Mouse (Mus musculus): ENCODE data around the gene Casp6. TPM values are rescaled to one million over a fixed set of nuclear protein-coding genes. Genes with fewer than 3 reads are reported as not detected.

The Casp6 gene
- total and polyA plus RNA-seq, 2 experiments: 27.4 to 44.5 TPM

GRCm38 (mm10) chr3:129939058-129939457, 37.8 kb downstream of the Casp6 start:
- Histone ChIP-seq H3K4me1 (ENCODE audit: control insufficient read depth, insufficient read depth, low read length) (no peaks in the 10 kb centered on the region), H3K79me2 (ENCODE audit: control insufficient read depth, insufficient read depth, low read length) (no peaks in the 10 kb centered on the region), H3K36me3 (ENCODE audit: control insufficient read depth, insufficient read depth, low read length) (no peaks in the 10 kb centered on the region), H3K27ac (replicated peaks; ENCODE audit: insufficient read depth, low read depth, low read length) (no peak overlapping the region), H3K4me3 (ENCODE audit: insufficient read depth, low read depth, low read length) (no peak overlapping the region), H3K9ac (ENCODE audit: low read depth, low read length) (no peak overlapping the region), H3K27me3 (ENCODE audit: control insufficient read depth, insufficient read depth, low read length) (no peaks in the 10 kb centered on the region)
- WGBS: 78% methylated on average over 7 of the region's 7 CpGs
- TF ChIP-seq CTCF (IDR thresholded peaks at IDR 0.05; ENCODE audit: low read depth, low read length): no peak
- TF ChIP-seq POLR2A (IDR thresholded peaks at IDR 0.05; ENCODE audit: extremely low read depth, insufficient read depth, low read length): no peak
- no peak for DNase-seq (ENCODE audit: extremely low read depth, low read depth, low spot score)

DNA sequence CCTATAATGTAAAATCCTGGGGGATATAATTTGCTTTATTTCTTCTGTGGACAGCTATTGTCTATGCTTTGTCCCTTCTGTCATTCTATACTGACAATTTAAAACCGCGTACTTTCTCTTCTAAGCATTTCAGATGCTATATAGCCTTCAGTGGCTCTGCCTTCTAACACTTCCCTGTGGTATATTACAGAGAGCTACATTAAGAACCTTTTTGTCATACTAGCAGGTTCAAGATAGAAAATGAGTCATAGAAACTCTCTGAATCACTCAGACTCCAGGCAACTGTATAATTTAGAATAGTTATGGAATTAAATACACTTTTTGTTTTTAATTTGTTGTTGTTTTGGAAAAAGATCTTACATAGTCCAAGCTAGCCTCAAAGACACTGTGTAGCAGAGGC, 39.6 kb downstream of the Casp6 start:
- Histone ChIP-seq H3K27me3 (ENCODE audit: control insufficient read depth, insufficient read depth, low read length) (no peaks in the 10 kb centered on the region), H3K4me3 (ENCODE audit: insufficient read depth, low read depth, low read length) (no peak overlapping the region), H3K79me2 (ENCODE audit: control insufficient read depth, insufficient read depth, low read length) (no peaks in the 10 kb centered on the region), H3K4me1 (ENCODE audit: control insufficient read depth, insufficient read depth, low read length) (no peaks in the 10 kb centered on the region), H3K27ac (replicated peaks; ENCODE audit: insufficient read depth, low read depth, low read length) (no peak overlapping the region), H3K9ac (ENCODE audit: low read depth, low read length) (no peak overlapping the region), H3K36me3 (ENCODE audit: control insufficient read depth, insufficient read depth, low read length) (no peaks in the 10 kb centered on the region)
- DNase-seq (ENCODE audit: extremely low read depth, low read depth, low spot score): no peak
- 93% methylated on average over 2 of the region's 2 CpGs for WGBS
- TF ChIP-seq POLR2A (IDR thresholded peaks at IDR 0.05; ENCODE audit: extremely low read depth, insufficient read depth, low read length) (no peak), CTCF (IDR thresholded peaks at IDR 0.05; ENCODE audit: low read depth, low read length) (no peak)

GRCm38 (mm10) chr3:129941291-129941690, 40.1 kb downstream of the Casp6 start:
- no peak for DNase-seq (ENCODE audit: extremely low read depth, low read depth, low spot score)
- TF ChIP-seq POLR2A (IDR thresholded peaks at IDR 0.05; ENCODE audit: extremely low read depth, insufficient read depth, low read length) (no peak), CTCF (IDR thresholded peaks at IDR 0.05; ENCODE audit: low read depth, low read length) (no peak)
- Histone ChIP-seq H3K79me2 (ENCODE audit: control insufficient read depth, insufficient read depth, low read length) (no peaks in the 10 kb centered on the region), H3K9ac (ENCODE audit: low read depth, low read length) (no peak overlapping the region), H3K4me1 (ENCODE audit: control insufficient read depth, insufficient read depth, low read length) (no peaks in the 10 kb centered on the region), H3K27me3 (ENCODE audit: control insufficient read depth, insufficient read depth, low read length) (no peaks in the 10 kb centered on the region), H3K36me3 (ENCODE audit: control insufficient read depth, insufficient read depth, low read length) (no peaks in the 10 kb centered on the region), H3K4me3 (ENCODE audit: insufficient read depth, low read depth, low read length) (no peak overlapping the region), H3K27ac (replicated peaks; ENCODE audit: insufficient read depth, low read depth, low read length) (no peak overlapping the region)
- 98% methylated on average over 1 of the region's 1 CpGs for WGBS

- Histone ChIP-seq H3K79me2 (ENCODE audit: control insufficient read depth, insufficient read depth, low read length) (no peaks in the 10 kb centered on the region), H3K27me3 (ENCODE audit: control insufficient read depth, insufficient read depth, low read length) (no peaks in the 10 kb centered on the region), H3K27ac (replicated peaks; ENCODE audit: insufficient read depth, low read depth, low read length) (no peak overlapping the region), H3K9ac (ENCODE audit: low read depth, low read length) (no peak overlapping the region), H3K4me3 (ENCODE audit: insufficient read depth, low read depth, low read length) (no peak overlapping the region), H3K4me1 (ENCODE audit: control insufficient read depth, insufficient read depth, low read length) (no peaks in the 10 kb centered on the region), H3K36me3 (ENCODE audit: control insufficient read depth, insufficient read depth, low read length) (no peaks in the 10 kb centered on the region)
- TF ChIP-seq POLR2A (IDR thresholded peaks at IDR 0.05; ENCODE audit: extremely low read depth, insufficient read depth, low read length) (no peak), CTCF (IDR thresholded peaks at IDR 0.05; ENCODE audit: low read depth, low read length) (no peak)
- 58% methylated on average over 4 of the region's 4 CpGs for WGBS
- DNase-seq (ENCODE audit: extremely low read depth, low read depth, low spot score): no peak
Observed at GRCm38 (mm10) chr3:129943813-129944212, 42.6 kb downstream of the Casp6 start.

- no peaks in the 10 kb centered on the region for H3K4me1 ChIP-seq (ENCODE audit: control insufficient read depth, insufficient read depth, low read length)
Observed at GRCm38 (mm10) chr3:129946217-129946914, 45.1 kb downstream of the Casp6 start.

GRCm38 (mm10) chr3:129948359-129948758, 47.1 kb downstream of the Casp6 start:
- DNase-seq (ENCODE audit: extremely low read depth, low read depth, low spot score): no peak
- no peak overlapping the region for H3K4me3 ChIP-seq (ENCODE audit: insufficient read depth, low read depth, low read length)
- no peaks in the 10 kb centered on the region for H3K27me3 ChIP-seq (ENCODE audit: control insufficient read depth, insufficient read depth, low read length)
- TF ChIP-seq CTCF (IDR thresholded peaks at IDR 0.05; ENCODE audit: low read depth, low read length): no peak
- TF ChIP-seq POLR2A (IDR thresholded peaks at IDR 0.05; ENCODE audit: extremely low read depth, insufficient read depth, low read length): no peak
- H3K79me2 ChIP-seq (ENCODE audit: control insufficient read depth, insufficient read depth, low read length): no peaks in the 10 kb centered on the region
- H3K4me1 ChIP-seq (ENCODE audit: control insufficient read depth, insufficient read depth, low read length): no peaks in the 10 kb centered on the region
- no peaks in the 10 kb centered on the region for H3K36me3 ChIP-seq (ENCODE audit: control insufficient read depth, insufficient read depth, low read length)
- no peak overlapping the region for H3K9ac ChIP-seq (ENCODE audit: low read depth, low read length)
- WGBS: 88% methylated on average over 5 of the region's 5 CpGs
- H3K27ac ChIP-seq (replicated peaks; ENCODE audit: insufficient read depth, low read depth, low read length): no peak overlapping the region

More at GRCm38 (mm10) chr3:129946217-129946914, 45.1 kb downstream of the Casp6 start:
- no peaks in the 10 kb centered on the region for H3K79me2 ChIP-seq (ENCODE audit: control insufficient read depth, insufficient read depth, low read length)
- WGBS: 73% methylated on average over 5 of the region's 5 CpGs
- no peaks in the 10 kb centered on the region for H3K36me3 ChIP-seq (ENCODE audit: control insufficient read depth, insufficient read depth, low read length)
- no peak overlapping the region for H3K27ac ChIP-seq (replicated peaks; ENCODE audit: insufficient read depth, low read depth, low read length)
- no peak overlapping the region for H3K9ac ChIP-seq (ENCODE audit: low read depth, low read length)
- TF ChIP-seq CTCF (IDR thresholded peaks at IDR 0.05; ENCODE audit: low read depth, low read length): no peak
- TF ChIP-seq POLR2A (IDR thresholded peaks at IDR 0.05; ENCODE audit: extremely low read depth, insufficient read depth, low read length): no peak
- H3K4me3 ChIP-seq (ENCODE audit: insufficient read depth, low read depth, low read length): no peak overlapping the region
- DNase-seq (ENCODE audit: extremely low read depth, low read depth, low spot score): no peak
- H3K27me3 ChIP-seq (ENCODE audit: control insufficient read depth, insufficient read depth, low read length): no peaks in the 10 kb centered on the region

All from liver, adult 2 months (tissue).